Mouse (Mus musculus): ENCODE measurements around the gene Trpv1. TPM values are rescaled to one million over a fixed set of nuclear protein-coding genes. Genes with fewer than 3 reads are reported as not detected.

Trpv1 gene
- total and polyA plus RNA-seq, 2 experiments, result 0.18 to 0.28 TPM

- H3K27me3 ChIP-seq (ENCODE audit: control insufficient read depth, insufficient read depth, low read length), result no peaks in the 10 kb centered on the region
- H3K27ac ChIP-seq (replicated peaks; ENCODE audit: insufficient read depth, low read depth, low read length), result no peak overlapping the region
- no peak for DNase-seq (ENCODE audit: extremely low read depth, low read depth, low spot score)
- H3K79me2 ChIP-seq (ENCODE audit: control insufficient read depth, insufficient read depth, low read length), result no peaks in the 10 kb centered on the region
- H3K4me1 ChIP-seq (ENCODE audit: control insufficient read depth, insufficient read depth, low read length), result peaks cover 3% of the 10 kb centered on the region; the same call in 1 of the 2 replicates
- no peak for TF ChIP-seq POLR2A (IDR thresholded peaks at IDR 0.05; ENCODE audit: extremely low read depth, insufficient read depth, low read length)
- TF ChIP-seq CTCF (IDR thresholded peaks at IDR 0.05; ENCODE audit: low read depth, low read length), result no peak
- 65% methylated on average over 5 of the region's 5 CpGs for WGBS
- no peak overlapping the region for H3K9ac ChIP-seq (ENCODE audit: low read depth, low read length)
- no peak overlapping the region for H3K4me3 ChIP-seq (ENCODE audit: insufficient read depth, low read depth, low read length)
- H3K36me3 ChIP-seq (ENCODE audit: control insufficient read depth, insufficient read depth, low read length), result peaks cover 40% of the 10 kb centered on the region
Observed at GRCm38 (mm10) chr11:73222846-73223245, 11.2 kb upstream of the Trpv1 start.

GRCm38 (mm10) chr11:73223966-73224365, 10.1 kb upstream of the Trpv1 start:
- peak; percentile 47 for DNase-seq (ENCODE audit: extremely low read depth, low read depth, low spot score)
- Histone ChIP-seq H3K4me3 (ENCODE audit: insufficient read depth, low read depth, low read length) (no peak overlapping the region), H3K27me3 (ENCODE audit: control insufficient read depth, insufficient read depth, low read length) (no peaks in the 10 kb centered on the region), H3K36me3 (ENCODE audit: control insufficient read depth, insufficient read depth, low read length) (peaks cover 29% of the 10 kb centered on the region), H3K4me1 (ENCODE audit: control insufficient read depth, insufficient read depth, low read length) (peaks cover 3% of the 10 kb centered on the region; the same call in 1 of the 2 replicates), H3K27ac (replicated peaks; ENCODE audit: insufficient read depth, low read depth, low read length) (no peak overlapping the region), H3K9ac (ENCODE audit: low read depth, low read length) (no peak overlapping the region), H3K79me2 (ENCODE audit: control insufficient read depth, insufficient read depth, low read length) (no peaks in the 10 kb centered on the region)
- no peak for TF ChIP-seq POLR2A (IDR thresholded peaks at IDR 0.05; ENCODE audit: extremely low read depth, insufficient read depth, low read length)
- peak; percentile 52 for TF ChIP-seq CTCF (IDR thresholded peaks at IDR 0.05; ENCODE audit: low read depth, low read length)
- 60% methylated on average over 2 of the region's 2 CpGs for WGBS

DNA sequence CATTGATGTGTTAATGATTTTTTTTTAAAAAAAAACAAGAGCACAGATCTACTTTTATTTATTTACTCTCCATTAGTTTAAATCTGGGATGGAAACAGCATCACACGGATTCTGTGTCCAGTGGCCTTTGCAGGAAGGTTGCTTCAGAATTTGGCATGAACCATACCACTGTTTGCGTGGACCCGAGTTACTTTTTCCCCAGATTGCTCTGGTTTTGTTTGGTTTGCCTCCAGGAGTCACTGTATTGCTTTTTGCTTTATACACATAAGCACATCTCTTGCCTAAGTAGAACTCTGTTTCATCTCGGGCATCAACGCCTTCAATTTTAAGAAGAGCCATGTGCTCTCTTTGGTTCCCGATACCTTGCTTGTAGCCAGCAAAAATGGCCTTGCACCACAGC, 8.2 kb upstream of the Trpv1 start:
- Histone ChIP-seq H3K4me3 (ENCODE audit: insufficient read depth, low read depth, low read length) (no peak overlapping the region), H3K36me3 (ENCODE audit: control insufficient read depth, insufficient read depth, low read length) (peaks cover 17% of the 10 kb centered on the region), H3K4me1 (ENCODE audit: control insufficient read depth, insufficient read depth, low read length) (peaks cover 6% of the 10 kb centered on the region; the same call in 1 of the 2 replicates), H3K79me2 (ENCODE audit: control insufficient read depth, insufficient read depth, low read length) (no peaks in the 10 kb centered on the region), H3K27ac (replicated peaks; ENCODE audit: insufficient read depth, low read depth, low read length) (no peak overlapping the region), H3K9ac (ENCODE audit: low read depth, low read length) (no peak overlapping the region), H3K27me3 (ENCODE audit: control insufficient read depth, insufficient read depth, low read length) (no peaks in the 10 kb centered on the region)
- DNase-seq (ENCODE audit: extremely low read depth, low read depth, low spot score), result peak; percentile 83
- no peak for TF ChIP-seq CTCF (IDR thresholded peaks at IDR 0.05; ENCODE audit: low read depth, low read length)
- TF ChIP-seq POLR2A (IDR thresholded peaks at IDR 0.05; ENCODE audit: extremely low read depth, insufficient read depth, low read length), result no peak
- 38% methylated on average over 6 of the region's 6 CpGs for WGBS

DNA sequence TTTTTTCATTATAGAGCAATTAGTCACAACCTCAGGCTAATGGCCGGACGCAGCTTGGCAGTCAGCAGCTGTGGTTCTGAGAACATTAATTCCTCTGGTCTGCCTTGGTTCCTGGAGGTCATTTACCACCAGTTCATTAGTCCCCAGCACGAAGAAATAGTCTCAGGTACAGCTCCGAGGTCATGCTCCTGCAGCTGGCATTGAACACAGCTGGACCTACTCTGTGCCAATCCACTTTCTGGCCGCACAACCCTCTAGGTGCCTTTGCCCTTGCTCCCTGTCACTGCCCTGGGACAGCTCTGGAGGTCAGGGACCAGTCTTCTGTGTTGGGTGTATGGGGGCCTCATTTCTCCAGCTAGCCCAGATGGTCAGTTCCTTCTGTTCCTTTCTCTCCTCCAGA, 5.2 kb upstream of the Trpv1 start:
- H3K79me2 ChIP-seq (ENCODE audit: control insufficient read depth, insufficient read depth, low read length), result no peaks in the 10 kb centered on the region
- H3K4me1 ChIP-seq (ENCODE audit: control insufficient read depth, insufficient read depth, low read length), result peaks cover 6% of the 10 kb centered on the region; the same call in 1 of the 2 replicates
- no peak overlapping the region for H3K27ac ChIP-seq (replicated peaks; ENCODE audit: insufficient read depth, low read depth, low read length)
- H3K36me3 ChIP-seq (ENCODE audit: control insufficient read depth, insufficient read depth, low read length), result no peaks in the 10 kb centered on the region
- no peak for TF ChIP-seq CTCF (IDR thresholded peaks at IDR 0.05; ENCODE audit: low read depth, low read length)
- no peak for TF ChIP-seq POLR2A (IDR thresholded peaks at IDR 0.05; ENCODE audit: extremely low read depth, insufficient read depth, low read length)
- no peaks in the 10 kb centered on the region for H3K27me3 ChIP-seq (ENCODE audit: control insufficient read depth, insufficient read depth, low read length)
- no peak overlapping the region for H3K4me3 ChIP-seq (ENCODE audit: insufficient read depth, low read depth, low read length)
- no peak overlapping the region for H3K9ac ChIP-seq (ENCODE audit: low read depth, low read length)
- peak; percentile 92 for DNase-seq (ENCODE audit: extremely low read depth, low read depth, low spot score)
- 21% methylated on average over 5 of the region's 5 CpGs for WGBS

DNA sequence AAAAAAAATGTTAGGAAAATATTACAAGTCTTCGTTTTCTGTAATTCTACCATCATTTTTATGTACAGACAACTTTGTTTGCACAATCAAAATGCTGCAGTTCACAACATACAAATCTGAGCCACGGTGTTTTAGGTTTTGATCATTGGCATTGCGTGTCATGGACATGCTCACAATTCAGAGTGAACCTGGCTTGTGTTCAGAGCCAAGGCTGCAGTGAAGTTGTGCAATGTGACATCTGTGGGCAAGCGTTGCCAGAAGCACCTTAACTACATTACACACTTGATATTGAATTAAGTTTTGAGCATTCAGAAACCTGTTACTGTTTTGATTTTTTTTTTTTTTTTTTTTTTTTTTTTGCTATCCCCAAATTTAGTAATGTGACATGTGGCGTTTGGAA, 4.0 kb upstream of the Trpv1 start:
- TF ChIP-seq CTCF (IDR thresholded peaks at IDR 0.05; ENCODE audit: low read depth, low read length) (no peak), POLR2A (IDR thresholded peaks at IDR 0.05; ENCODE audit: extremely low read depth, insufficient read depth, low read length) (no peak)
- H3K9ac ChIP-seq (ENCODE audit: low read depth, low read length), result no peak overlapping the region
- 35% methylated on average over 5 of the region's 5 CpGs for WGBS
- peaks cover 3% of the 10 kb centered on the region; the same call in 1 of the 2 replicates for H3K4me1 ChIP-seq (ENCODE audit: control insufficient read depth, insufficient read depth, low read length)
- H3K27ac ChIP-seq (replicated peaks; ENCODE audit: insufficient read depth, low read depth, low read length), result no peak overlapping the region
- peak; percentile 93 for DNase-seq (ENCODE audit: extremely low read depth, low read depth, low spot score)
- no peaks in the 10 kb centered on the region for H3K27me3 ChIP-seq (ENCODE audit: control insufficient read depth, insufficient read depth, low read length)
- no peak overlapping the region for H3K4me3 ChIP-seq (ENCODE audit: insufficient read depth, low read depth, low read length)
- H3K79me2 ChIP-seq (ENCODE audit: control insufficient read depth, insufficient read depth, low read length), result no peaks in the 10 kb centered on the region
- no peaks in the 10 kb centered on the region for H3K36me3 ChIP-seq (ENCODE audit: control insufficient read depth, insufficient read depth, low read length)

- DNase-seq (ENCODE audit: extremely low read depth, low read depth, low spot score), result no peak
- no peaks in the 10 kb centered on the region for H3K36me3 ChIP-seq (ENCODE audit: control insufficient read depth, insufficient read depth, low read length)
- no peaks in the 10 kb centered on the region for H3K27me3 ChIP-seq (ENCODE audit: control insufficient read depth, insufficient read depth, low read length)
- WGBS, result 81% methylated on average over 2 of the region's 2 CpGs
- peaks cover 10% of the 10 kb centered on the region; the same call in 1 of the 2 replicates for H3K4me1 ChIP-seq (ENCODE audit: control insufficient read depth, insufficient read depth, low read length)
- H3K27ac ChIP-seq (replicated peaks; ENCODE audit: insufficient read depth, low read depth, low read length), result no peak overlapping the region
- TF ChIP-seq POLR2A (IDR thresholded peaks at IDR 0.05; ENCODE audit: extremely low read depth, insufficient read depth, low read length) (no peak), CTCF (IDR thresholded peaks at IDR 0.05; ENCODE audit: low read depth, low read length) (no peak)
- no peak overlapping the region for H3K9ac ChIP-seq (ENCODE audit: low read depth, low read length)
- H3K4me3 ChIP-seq (ENCODE audit: insufficient read depth, low read depth, low read length), result no peak overlapping the region
- H3K79me2 ChIP-seq (ENCODE audit: control insufficient read depth, insufficient read depth, low read length), result no peaks in the 10 kb centered on the region
Observed at GRCm38 (mm10) chr11:73232513-73232912, 1.6 kb upstream of the Trpv1 start.

Data from liver, adult 2 months (tissue).